Mouse (Mus musculus) c-Kit-positive CD71-positive TER-119-positive erythroid progenitor cells, embryonic 14.5 days (primary cell): ENCODE measurements around the gene Tlcd1.
A peak's percentile ranks its signal among the peaks of the same experiment; 100 is the strongest.

Source experiments
- DNase-seq: peaks from one replicate; pipeline ENCODE4 v3.0.0-alpha.2; 2013; ENCODE audit warnings: low spot score

Tlcd1 gene

GRCm38 (mm10) chr11:78161968-78162367 lies 14.5 kb upstream of the Tlcd1 start:
- DNase-seq, result no peak

GRCm38 (mm10) chr11:78162504-78162903 lies 14.0 kb upstream of the Tlcd1 start:
- no peak for DNase-seq

- DNase-seq, result no peak
These were observed 13.5 kb upstream of the Tlcd1 start for GRCm38 (mm10) chr11:78163045-78163444.

GRCm38 (mm10) chr11:78163681-78164603 lies 12.6 kb upstream of the Tlcd1 start:
- no peak for DNase-seq

GRCm38 (mm10) chr11:78164604-78164923 lies 11.9 kb upstream of the Tlcd1 start:
- DNase-seq, result no peak

GRCm38 (mm10) chr11:78164924-78165760 lies 11.4 kb upstream of the Tlcd1 start, which contains the start of gene Traf4:
TSS of gene Traf4 (minus strand) at chr11:78165589.
- peak; percentile 82 for DNase-seq

- no peak for DNase-seq
These were observed 10.8 kb upstream of the Tlcd1 start for GRCm38 (mm10) chr11:78165761-78166109.

GRCm38 (mm10) chr11:78166161-78166560 lies 10.3 kb upstream of the Tlcd1 start:
- no peak for DNase-seq

- no peak for DNase-seq
These were observed 9.9 kb upstream of the Tlcd1 start for GRCm38 (mm10) chr11:78166640-78167039.

- DNase-seq, result no peak
These were observed 9.1 kb upstream of the Tlcd1 start for GRCm38 (mm10) chr11:78167257-78167959.

- DNase-seq, result peak; percentile 72
These were observed 7.7 kb upstream of the Tlcd1 start for GRCm38 (mm10) chr11:78168541-78169468.

GRCm38 (mm10) chr11:78170306-78170705 lies 6.2 kb upstream of the Tlcd1 start:
- no peak for DNase-seq

GRCm38 (mm10) chr11:78171328-78171727 lies 5.2 kb upstream of the Tlcd1 start:
- DNase-seq, result no peak

- DNase-seq, result no peak
These were observed 4.3 kb upstream of the Tlcd1 start for GRCm38 (mm10) chr11:78172034-78172747.

- no peak for DNase-seq
These were observed 3.6 kb upstream of the Tlcd1 start for GRCm38 (mm10) chr11:78172748-78173383.

GRCm38 (mm10) chr11:78174506-78174905 lies 2.0 kb upstream of the Tlcd1 start:
- no peak for DNase-seq

GRCm38 (mm10) chr11:78175771-78176401 lies 625 bp upstream of the Tlcd1 start:
- peak; percentile 98 for DNase-seq

- no peak for DNase-seq
These were observed 407 bp downstream of the Tlcd1 start for GRCm38 (mm10) chr11:78176905-78177331.

- DNase-seq, result no peak
These were observed 926 bp downstream of the Tlcd1 start for GRCm38 (mm10) chr11:78177437-78177836.
